Mouse (Mus musculus) heart, postnatal 4 days (tissue): ENCODE data around the gene Zfp945. TPM values are rescaled to one million over a fixed set of nuclear protein-coding genes. Genes with fewer than 3 reads are reported as not detected.
A peak's percentile ranks its signal among the peaks of the same experiment; 100 is the strongest.
"Not testable (repeated sequence)": the region's sequence is repeated elsewhere in the genome, so short reads cannot be mapped to it uniquely, and the experiment has no call there.

Experiments used
- DNase-seq: peaks from one replicate; pipeline ENCODE4 v3.0.0; 2021
- total RNA-seq, 2 experiments: library from RNA; stranded (reverse); gene quantifications; 2 replicates each; pipeline ENCODE4 v1.2.3; 2021

The Zfp945 gene
- 10 to 100 TPM in 1 of 2 experiments, 1 to 10 TPM in 1; 10.0 to 10.9 TPM for total RNA-seq

GRCm38 (mm10) chr17:22866845-22867481 lies at the start of gene Zfp945:
Zfp945 (minus strand) TSS chr17:22867134.
- peak; percentile 83 for DNase-seq

GRCm38 (mm10) chr17:22888302-22888701 lies 21.4 kb upstream of the Zfp945 start:
- no peak for DNase-seq

- DNase-seq = no peak
Measured at GRCm38 (mm10) chr17:22884059-22884698, 17.2 kb upstream of the Zfp945 start.

GRCm38 (mm10) chr17:22877427-22878307 lies 10.7 kb upstream of the Zfp945 start:
- DNase-seq = no peak

GRCm38 (mm10) chr17:22876316-22876715 lies 9.4 kb upstream of the Zfp945 start:
- no peak for DNase-seq

- DNase-seq = not testable (repeated sequence)
Measured at GRCm38 (mm10) chr17:22875549-22875948, 8.6 kb upstream of the Zfp945 start.

GRCm38 (mm10) chr17:22866421-22866844 lies 501 bp downstream of the Zfp945 start:
- peak; percentile 6 for DNase-seq

GRCm38 (mm10) chr17:22821166-22821565 lies 45.8 kb downstream of the Zfp945 start:
- no peak for DNase-seq

GRCm38 (mm10) chr17:22818199-22818595 lies 48.7 kb downstream of the Zfp945 start:
- DNase-seq = no peak

GRCm38 (mm10) chr17:22817471-22818198 lies 49.3 kb downstream of the Zfp945 start:
- DNase-seq = peak; percentile 68

- DNase-seq = peak; percentile 30
Measured at GRCm38 (mm10) chr17:22799707-22800106, 67.2 kb downstream of the Zfp945 start.

Other genes starting within 250 kb of the Zfp945 start
- not detected for gene Vmn2r113, start 75.8 kb upstream of the Zfp945 start, total RNA-seq
- not detected for gene Vmn2r-ps130, start 194.0 kb upstream of the Zfp945 start, total RNA-seq